Mouse (Mus musculus) spleen, adult 2 months (tissue): Measurements from ENCODE around the gene Slc17a1. TPM values are rescaled to one million over a fixed set of nuclear protein-coding genes. Genes with fewer than 3 reads are reported as not detected.
A peak's percentile ranks its signal among the peaks of the same experiment; 100 is the strongest.

Experiments
- DNase-seq, 2 experiments: peaks; one replicate each; pipeline versions ENCODE4 v3.0.0 to v3.0.0-alpha.2; 2012 to 2021; ENCODE audit warnings: low spot score in 2 of 2, low read depth in 1 of 2
- H3K27ac ChIP-seq: fragments of 200-500 bp; 2 replicates; pipeline ENCODE4 v1.5.1; 2012; ENCODE audit warnings: low read length, inconsistent platforms; ENCODE audit not compliant: insufficient read depth
- H3K27me3 ChIP-seq: fragments of 200-500 bp; 2 replicates; pipeline ENCODE4 v1.6.1; 2012; ENCODE audit warnings: mild to moderate bottlenecking, moderate library complexity, low read length, inconsistent platforms; ENCODE audit not compliant: control insufficient read depth, insufficient read depth
- H3K36me3 ChIP-seq: fragments of 200-500 bp; 2 replicates; pipeline ENCODE4 v1.6.1; 2012; ENCODE audit warnings: mild to moderate bottlenecking, low read length, inconsistent platforms; ENCODE audit not compliant: control insufficient read depth, insufficient read depth
- H3K4me1 ChIP-seq: fragments of 200-500 bp; 2 replicates; pipeline ENCODE4 v1.6.1; 2011; ENCODE audit warnings: inconsistent platforms; ENCODE audit not compliant: control insufficient read depth, insufficient read depth, insufficient read length
- H3K4me3 ChIP-seq: fragments of 200-500 bp; 2 replicates; pipeline ENCODE4 v1.5.1; 2011; ENCODE audit warnings: mild to moderate bottlenecking, inconsistent platforms; ENCODE audit not compliant: insufficient read depth, insufficient read length; ENCODE audit errors: extremely low read depth
- CTCF ChIP-seq: fragments of 200-500 bp; IDR thresholded peaks from 2 replicates; pipeline ENCODE4 v1.5.1; 2011; ENCODE audit warnings: mild to moderate bottlenecking, inconsistent platforms; ENCODE audit not compliant: insufficient read depth, insufficient read length, insufficient replicate concordance; ENCODE audit errors: extremely low read depth
- POLR2A ChIP-seq: fragments of 200-500 bp; IDR thresholded peaks from 2 replicates; pipeline ENCODE4 v1.6.1; 2011; ENCODE audit warnings: low read depth, low read length, inconsistent platforms
- WGBS: fragments of 180-500 bp; shearing (Covaris S2); methylation state at CpG from one replicate; pipeline ENCODE4 v1.1.7; 2018; 5-methylcytosine and 5-hydroxymethylcytosine counted together
- polyA plus RNA-seq: library from polyadenylated mRNA; depleted of rRNA; stranded (reverse); fragments of >200 nt; gene quantifications from 2 replicates; pipeline ENCODE4 v1.2.3, GENCODE M21; 2012

The Slc17a1 gene
- polyA plus RNA-seq, 1 experiment = 0.11 TPM

DNA sequence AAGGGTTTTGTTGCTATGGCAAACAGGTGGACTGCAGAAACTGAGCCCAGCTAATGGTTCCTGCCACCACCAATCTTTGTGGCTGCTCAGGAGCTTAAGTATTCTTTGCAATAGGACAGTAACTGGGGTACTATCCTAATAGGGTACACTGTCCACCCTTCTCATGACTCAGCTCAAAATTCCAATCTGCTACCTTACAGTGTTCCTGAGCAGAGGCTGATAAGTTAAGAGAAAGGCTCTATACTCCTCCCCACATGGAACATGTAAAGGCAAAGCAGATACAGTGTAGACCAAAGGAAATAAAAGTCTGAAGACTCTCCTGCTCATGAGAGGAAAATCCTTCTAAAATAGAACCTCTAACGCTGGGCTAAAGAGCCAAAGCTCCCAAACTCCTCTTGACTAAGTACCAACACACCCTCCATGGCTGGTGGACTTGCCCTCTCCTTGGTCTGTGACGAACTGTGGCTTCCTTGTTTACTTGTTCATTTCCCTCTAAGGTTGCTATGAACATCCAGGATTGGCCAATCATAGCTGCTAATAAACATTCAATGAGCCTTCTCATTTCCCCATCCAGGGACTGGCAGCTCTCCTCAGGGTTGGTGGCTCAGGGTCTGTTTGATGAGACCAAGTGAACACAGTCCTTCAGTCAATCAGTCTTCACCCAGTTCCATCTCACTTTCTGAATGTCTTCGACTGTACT, 19.6 kb downstream of the Slc17a1 start:
- Histone ChIP-seq H3K27ac (no peak overlapping the region), H3K27me3 (no peaks in the 10 kb centered on the region), H3K4me1 (no peaks in the 10 kb centered on the region), H3K36me3 (no peaks in the 10 kb centered on the region), H3K4me3 (no peak overlapping the region)
- TF ChIP-seq CTCF (no peak), POLR2A (no peak)
- 78% methylated on average over 3 of the region's 3 CpGs for WGBS
- DNase-seq = no peak

DNA sequence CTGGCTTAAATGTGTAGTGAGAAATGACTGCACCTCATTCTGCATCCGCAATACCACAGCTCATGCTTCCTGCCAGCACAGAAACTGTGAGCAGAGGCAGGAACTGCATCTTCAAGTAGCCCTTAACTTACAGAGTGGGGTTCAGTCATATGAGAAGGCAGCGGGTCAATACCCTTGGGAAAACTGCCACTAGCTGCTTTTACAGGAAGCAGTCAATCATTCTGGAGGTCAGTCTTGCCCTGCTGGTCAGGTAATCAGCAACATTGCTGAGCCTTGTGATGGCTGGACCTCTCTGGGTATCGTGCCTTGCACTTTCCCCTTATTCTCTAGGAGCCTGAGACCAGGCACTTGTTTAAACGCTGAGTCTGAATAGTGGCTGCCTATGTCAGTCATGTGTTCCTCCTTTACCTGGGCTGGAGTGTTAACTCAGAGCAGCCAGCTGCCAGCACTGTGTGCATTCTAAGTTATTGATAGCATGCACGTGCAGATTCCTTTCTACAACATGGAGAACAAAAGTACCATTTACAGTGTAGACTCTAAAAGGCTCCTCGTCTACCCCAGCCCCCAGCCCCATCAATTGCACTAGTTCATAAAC, 21.6 kb downstream of the Slc17a1 start:
- H3K4me3 ChIP-seq = no peak overlapping the region
- H3K27ac ChIP-seq = no peak overlapping the region
- no peak for DNase-seq
- no peaks in the 10 kb centered on the region for H3K27me3 ChIP-seq
- H3K36me3 ChIP-seq = no peaks in the 10 kb centered on the region
- TF ChIP-seq CTCF (no peak), POLR2A (no peak)
- no peaks in the 10 kb centered on the region for H3K4me1 ChIP-seq
- WGBS = 73% methylated on average over 6 of the region's 6 CpGs

DNA sequence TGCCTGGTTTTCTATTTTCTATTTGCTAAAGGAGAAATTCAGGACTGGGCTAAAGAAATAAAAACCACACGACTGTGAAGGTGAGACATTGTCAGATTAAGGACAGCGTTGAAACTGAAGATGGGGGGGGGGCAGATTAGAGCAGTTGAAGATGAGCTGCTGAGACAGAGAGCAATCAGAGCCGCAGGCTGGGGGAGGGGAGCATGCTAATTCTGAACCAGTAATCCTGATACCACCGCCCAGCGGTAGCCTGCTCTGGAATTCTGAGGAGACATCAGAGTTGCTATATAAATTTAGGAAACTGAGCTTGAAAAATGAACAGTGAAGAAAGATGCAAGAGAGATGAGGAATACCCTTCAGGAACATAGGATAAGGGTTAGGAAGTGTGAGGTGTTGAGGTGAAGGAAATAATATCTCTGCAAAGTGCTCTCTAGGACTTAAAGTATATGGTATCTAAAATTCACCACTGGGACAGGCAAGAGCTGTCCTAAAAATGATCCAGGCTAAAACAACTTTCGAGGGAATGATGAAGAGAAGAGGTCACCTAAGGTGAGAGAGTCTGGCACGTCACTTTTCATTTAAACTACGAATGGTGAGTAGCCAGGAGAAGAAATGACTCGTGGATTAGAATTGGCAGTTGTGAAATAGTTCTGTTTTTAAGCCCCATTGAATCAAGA, 25.2 kb downstream of the Slc17a1 start:
- H3K36me3 ChIP-seq = no peaks in the 10 kb centered on the region
- peaks cover 1% of the 10 kb centered on the region; the same call in 1 of the 2 replicates for H3K4me1 ChIP-seq
- H3K4me3 ChIP-seq = no peak overlapping the region
- DNase-seq = no peak
- no peak overlapping the region for H3K27ac ChIP-seq
- no peak for TF ChIP-seq CTCF
- TF ChIP-seq POLR2A = no peak
- WGBS = 86% methylated on average over 9 of the region's 9 CpGs
- no peaks in the 10 kb centered on the region for H3K27me3 ChIP-seq

DNA sequence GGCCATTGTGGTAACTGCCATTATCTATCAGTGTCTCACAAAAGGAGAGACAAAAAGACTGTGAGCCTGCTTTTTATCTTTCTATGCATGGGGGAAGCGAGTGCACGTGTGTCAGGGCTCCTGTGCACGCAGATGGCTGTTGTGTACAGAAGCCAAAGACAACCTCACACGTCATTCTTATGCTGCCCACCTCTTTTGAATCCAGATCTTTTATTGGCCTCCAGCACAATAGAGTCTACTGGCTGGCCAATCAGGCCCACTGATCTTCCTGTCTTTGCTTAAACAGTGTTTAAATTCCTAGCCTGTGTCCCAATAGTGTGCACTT, 25.7 kb downstream of the Slc17a1 start:
- DNase-seq = no peak
- 81% methylated on average over 4 of the region's 4 CpGs for WGBS

GRCm38 (mm10) chr13:23898242-23898641, 30.7 kb downstream of the Slc17a1 start:
- DNase-seq = peak in 1 of 2 experiments; percentile 13
- TF ChIP-seq POLR2A (no peak), CTCF (no peak)
- 6% methylated on average over 6 of the region's 6 CpGs for WGBS

More for the DNA sequence above, 25.7 kb downstream of the Slc17a1 start:
- Histone ChIP-seq H3K36me3 (no peaks in the 10 kb centered on the region), H3K4me3 (no peak overlapping the region), H3K4me1 (peaks cover 2% of the 10 kb centered on the region), H3K27me3 (no peaks in the 10 kb centered on the region), H3K27ac (no peak overlapping the region)
- TF ChIP-seq CTCF (no peak), POLR2A (no peak)

DNA sequence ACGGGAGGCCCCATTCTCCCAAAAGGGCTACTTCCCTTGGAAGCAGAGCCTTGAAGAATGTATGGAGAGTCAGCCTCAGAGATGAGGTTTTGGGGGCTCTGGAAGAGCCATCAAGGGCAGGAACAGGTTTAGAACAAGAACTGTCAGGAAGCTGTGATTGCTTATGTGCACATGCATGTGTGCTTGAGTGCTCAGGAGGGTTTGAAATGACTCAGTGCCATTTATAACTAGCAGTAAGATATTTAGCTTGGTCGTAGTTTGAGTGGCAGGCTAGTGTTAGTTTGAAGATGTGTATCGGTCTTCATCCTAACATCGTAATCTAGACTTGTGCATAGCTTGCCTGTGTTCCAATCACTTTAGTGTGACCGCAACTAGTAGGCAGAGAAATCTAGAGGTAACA, 39.4 kb downstream of the Slc17a1 start:
- H3K27me3 ChIP-seq = no peaks in the 10 kb centered on the region
- DNase-seq = no peak
- no peak overlapping the region for H3K27ac ChIP-seq
- no peak for TF ChIP-seq CTCF
- no peak for TF ChIP-seq POLR2A
- no peak overlapping the region for H3K4me3 ChIP-seq
- WGBS = 88% methylated on average over 5 of the region's 5 CpGs
- H3K36me3 ChIP-seq = no peaks in the 10 kb centered on the region
- peaks cover 9% of the 10 kb centered on the region for H3K4me1 ChIP-seq

More at GRCm38 (mm10) chr13:23898242-23898641, 30.7 kb downstream of the Slc17a1 start:
- H3K4me1 ChIP-seq = peaks cover 8% of the 10 kb centered on the region
- no peaks in the 10 kb centered on the region for H3K27me3 ChIP-seq
- no peak overlapping the region; the same call in 1 of the 2 replicates for H3K27ac ChIP-seq
- H3K36me3 ChIP-seq = no peaks in the 10 kb centered on the region
- no peak overlapping the region for H3K4me3 ChIP-seq
